Mouse (Mus musculus): ENCODE data around the gene Eppin.

- no peak for TF ChIP-seq GATA1 (IDR thresholded peaks at IDR 0.05; ENCODE audit: low read length)
- no peak for TF ChIP-seq TAL1 (IDR thresholded peaks at IDR 0.05; ENCODE audit: low read length)
Measured at GRCm38 (mm10) chr2:164563339-164564038, 29.9 kb downstream of the Eppin start.

Measured in erythroblast, embryonic 14.5 days (primary cell).